Mouse (Mus musculus) lung, embryonic 15.5 days (tissue): Measurements from ENCODE around the gene Nr2f1. TPM values are rescaled to one million over a fixed set of nuclear protein-coding genes. Genes with fewer than 3 reads are reported as not detected.
"Not testable (repeated sequence)": the region's sequence is repeated elsewhere in the genome, so short reads cannot be mapped to it uniquely, and the experiment has no call there.

Experiments used
- ATAC-seq: fragments of 200-750 bp; cut with Nextera tagmentation; 2 replicates; pipeline ENCODE4 v1.8.0; 2017; ENCODE audit warnings: moderate number of reproducible peaks, borderline replicate concordance; ENCODE audit not compliant: low FRiP score, low TSS enrichment; ENCODE audit errors: extremely low read depth
- H3K27ac ChIP-seq: fragments of 300-500 bp; sonication (generic); 2 replicates; pipeline ENCODE4 v1.5.1; 2015; ENCODE audit warnings: moderate library complexity, mild to moderate bottlenecking, inconsistent platforms
- H3K27me3 ChIP-seq: fragments of 300-500 bp; sonication (generic); 2 replicates; pipeline ENCODE4 v1.6.1; 2015; ENCODE audit warnings: inconsistent platforms
- H3K36me3 ChIP-seq: fragments of 300-500 bp; sonication (generic); 2 replicates; pipeline ENCODE4 v1.6.1; 2015; ENCODE audit warnings: inconsistent platforms
- H3K4me1 ChIP-seq: fragments of 300-500 bp; sonication (generic); 2 replicates; pipeline ENCODE4 v1.6.1; 2015; ENCODE audit warnings: inconsistent platforms
- H3K4me2 ChIP-seq: fragments of 300-500 bp; sonication (generic); 2 replicates; pipeline ENCODE4 v1.6.1; 2015; ENCODE audit warnings: inconsistent platforms, mild to moderate bottlenecking, moderate library complexity
- H3K4me3 ChIP-seq: fragments of 300-500 bp; sonication (generic); 2 replicates; pipeline ENCODE4 v1.5.1; 2015; ENCODE audit warnings: mild to moderate bottlenecking, inconsistent platforms
- H3K9ac ChIP-seq: fragments of 300-500 bp; sonication (generic); 2 replicates; pipeline ENCODE4 v1.6.1; 2015; ENCODE audit warnings: inconsistent platforms
- H3K9me3 ChIP-seq: fragments of 300-500 bp; sonication (generic); 2 replicates; pipeline ENCODE4 v1.6.1; 2016; ENCODE audit warnings: inconsistent platforms
- WGBS: fragments of 180-500 bp; shearing (Covaris S2); methylation state at CpG from one replicate; pipeline ENCODE4 v1.1.7; 2015; 5-methylcytosine and 5-hydroxymethylcytosine counted together
- polyA plus RNA-seq: library from polyadenylated mRNA; unstranded; fragments of >200 nt; fragmentation: Nextera tagmentation; extraction: Ambion mirVana; gene quantifications from 2 replicates; pipeline ENCODE4 v1.2.1, GENCODE M21; 2015

The Nr2f1 gene
- polyA plus RNA-seq, result 4.9 and 5.7 TPM in 2 replicates

DNA sequence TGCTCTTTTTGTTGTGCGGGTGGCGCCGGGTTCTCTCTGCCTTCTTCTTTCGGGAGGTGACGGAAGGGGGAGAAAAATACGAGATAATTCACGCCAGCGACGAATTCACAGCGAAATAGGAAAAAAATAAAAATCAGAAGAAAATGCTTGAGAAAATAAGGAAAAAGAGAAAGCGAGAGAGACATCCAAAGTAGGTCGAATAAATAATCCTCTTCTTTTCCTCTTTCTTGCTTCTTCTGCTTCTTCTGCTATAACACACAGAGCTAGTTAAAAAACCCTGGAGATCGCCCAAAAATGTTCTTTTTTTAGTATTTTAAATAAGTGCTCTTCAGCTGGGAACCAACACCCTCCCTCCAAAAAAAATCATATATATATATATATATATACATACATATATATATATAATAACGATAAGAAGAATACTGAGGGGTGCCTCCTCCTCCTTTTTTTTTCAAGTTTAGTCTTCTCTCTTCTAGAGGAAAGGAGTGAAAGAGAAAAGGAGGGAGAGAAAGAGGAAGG lies at the start of gene Nr2f1:
Nr2f1 (minus strand) TSS at position 116 of the 519 bp plus-strand sequence.
- H3K9ac ChIP-seq, result peak within 1 kb of the TSS; percentile 76
- ATAC-seq, result no peak
- H3K36me3 ChIP-seq, result no peaks in the 10 kb centered on the region
- H3K4me2 ChIP-seq, result peak within 1 kb of the TSS; percentile 88
- 0% methylated on average over 14 of the region's 14 CpGs for WGBS
- no peaks in the 10 kb centered on the region for H3K9me3 ChIP-seq
- peaks cover 16% of the 10 kb centered on the region for H3K4me1 ChIP-seq
- H3K27ac ChIP-seq, result peak within 1 kb of the TSS; percentile 88
- H3K4me3 ChIP-seq, result peak within 1 kb of the TSS; percentile 70
- H3K27me3 ChIP-seq, result peaks cover 35% of the 10 kb centered on the region

DNA sequence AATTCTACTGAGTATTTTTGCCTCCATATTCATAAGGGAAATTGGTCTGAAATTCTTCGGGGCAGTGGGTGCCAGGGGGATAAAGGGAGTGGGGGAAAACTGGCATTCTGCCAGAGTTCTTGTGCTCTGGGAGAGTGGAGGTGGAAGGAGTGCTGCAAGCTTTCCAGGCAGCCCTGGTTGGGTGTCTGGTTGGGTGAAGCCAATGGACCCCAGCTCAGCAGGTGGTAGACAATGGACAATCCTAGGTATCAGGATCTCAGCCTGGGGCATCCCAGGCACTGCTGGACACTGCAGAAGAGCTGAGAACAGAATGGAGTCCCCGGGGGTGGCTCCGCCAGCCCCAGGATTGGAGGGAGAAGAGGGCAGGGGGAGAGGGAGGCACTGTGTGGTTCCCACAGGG lies 22.1 kb upstream of the Nr2f1 start:
- ATAC-seq, result peak; percentile 46; the same call in 1 of the 2 replicates
- WGBS, result 83% methylated on average over 3 of the region's 3 CpGs
- Histone ChIP-seq H3K36me3 (no peaks in the 10 kb centered on the region), H3K4me1 (no peaks in the 10 kb centered on the region), H3K9ac (no peak overlapping the region), H3K27ac (no peak overlapping the region), H3K4me2 (no peak overlapping the region), H3K27me3 (no peaks in the 10 kb centered on the region), H3K9me3 (no peaks in the 10 kb centered on the region), H3K4me3 (no peak overlapping the region)

DNA sequence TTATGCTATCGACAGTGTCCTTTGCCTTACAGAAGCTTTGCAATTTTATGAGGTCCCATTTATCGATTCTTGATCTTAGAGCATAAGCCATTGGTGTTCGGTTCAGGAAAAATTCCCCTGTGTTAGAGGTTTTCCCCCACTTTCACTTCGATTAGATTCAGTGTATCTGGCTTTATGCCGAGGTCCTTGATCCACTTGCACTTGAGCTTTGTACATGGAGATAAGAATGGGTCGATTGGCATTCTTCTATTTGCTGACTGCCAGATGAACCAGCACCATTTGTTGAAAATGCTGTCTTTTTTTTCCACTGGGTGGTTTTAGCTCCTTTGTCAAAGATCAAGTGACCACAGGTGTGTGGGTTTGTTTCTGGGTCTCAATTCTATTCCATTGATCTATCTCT lies 20.7 kb upstream of the Nr2f1 start:
- H3K27ac ChIP-seq, H3K4me3 ChIP-seq, H3K9ac ChIP-seq, H3K27me3 ChIP-seq, H3K9me3 ChIP-seq, ATAC-seq, H3K4me2 ChIP-seq, H3K36me3 ChIP-seq, H3K4me1 ChIP-seq: not testable (repeated sequence)
- 82% methylated on average over 6 of the region's 6 CpGs for WGBS

DNA sequence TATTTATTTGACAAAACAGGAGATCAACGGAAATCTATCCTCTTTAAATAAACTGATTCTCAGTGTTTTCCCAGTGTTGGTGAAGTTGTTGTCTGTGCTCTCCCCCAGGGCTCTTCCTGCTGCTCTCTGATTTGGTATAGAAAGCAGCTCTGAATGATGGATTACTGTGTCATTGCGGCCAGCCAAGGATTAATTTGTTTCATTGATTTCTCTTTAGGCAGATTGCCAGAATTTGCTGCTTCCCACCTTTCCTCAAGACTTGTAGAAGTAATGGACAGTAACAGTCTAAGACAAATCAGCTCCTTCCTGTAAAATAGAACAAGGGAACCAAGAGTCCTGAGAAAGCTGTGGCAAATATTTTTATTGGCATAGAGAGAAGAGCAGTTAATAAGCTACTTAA lies 15.7 kb upstream of the Nr2f1 start:
- Histone ChIP-seq H3K27ac (no peak overlapping the region), H3K9me3 (no peaks in the 10 kb centered on the region), H3K27me3 (peaks cover 31% of the 10 kb centered on the region), H3K9ac (no peak overlapping the region), H3K4me3 (no peak overlapping the region), H3K4me1 (no peaks in the 10 kb centered on the region), H3K36me3 (no peaks in the 10 kb centered on the region), H3K4me2 (no peak overlapping the region)
- ATAC-seq, result no peak
- 31% methylated on average over 2 of the region's 2 CpGs for WGBS

DNA sequence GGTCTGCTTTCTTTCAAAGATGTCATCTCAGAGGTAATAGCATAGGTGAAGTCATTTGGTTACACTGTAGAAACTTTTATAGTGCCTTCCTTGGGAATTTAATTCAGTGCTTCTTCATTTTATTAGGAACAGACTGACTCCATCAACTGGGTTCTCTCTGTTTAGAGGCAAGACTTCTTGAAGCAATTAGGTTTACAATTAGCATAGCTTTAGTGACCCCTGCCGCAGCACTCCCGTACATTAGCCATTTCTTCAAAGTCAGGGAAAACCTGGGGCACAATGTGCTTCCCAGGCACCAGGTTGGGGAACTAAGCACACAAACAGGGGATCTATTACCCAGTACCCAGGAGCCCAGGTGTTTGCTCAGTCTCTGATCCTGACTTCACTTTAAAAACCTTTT lies 13.6 kb upstream of the Nr2f1 start:
- Histone ChIP-seq H3K4me3 (no peak overlapping the region), H3K27me3 (peaks cover 51% of the 10 kb centered on the region), H3K27ac (no peak overlapping the region), H3K9ac (no peak overlapping the region), H3K36me3 (no peaks in the 10 kb centered on the region), H3K4me2 (no peak overlapping the region), H3K9me3 (no peaks in the 10 kb centered on the region), H3K4me1 (peaks cover 4% of the 10 kb centered on the region; the same call in 1 of the 2 replicates)
- ATAC-seq, result no peak
- WGBS, result 58% methylated on average over 2 of the region's 2 CpGs

DNA sequence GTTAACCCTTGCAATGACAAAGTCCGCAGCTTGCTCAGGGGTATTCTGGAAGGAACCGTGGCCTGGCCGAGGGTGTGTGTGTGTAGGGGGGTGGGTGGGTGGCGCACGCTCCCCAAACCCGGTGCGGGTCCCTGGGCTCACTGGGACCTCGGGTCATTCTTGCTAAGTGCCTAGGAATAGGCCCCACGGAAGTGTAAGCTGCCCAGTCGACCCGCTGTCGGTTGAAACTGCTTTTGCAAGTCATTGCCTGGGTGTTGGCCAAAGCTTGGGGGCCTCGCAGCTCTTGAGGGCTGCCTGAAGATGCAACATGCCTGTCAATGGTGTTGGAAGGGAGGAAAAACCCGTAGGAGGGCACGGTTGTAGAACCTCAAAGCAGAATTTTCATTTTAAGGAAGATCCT lies 12.6 kb upstream of the Nr2f1 start:
- H3K27me3 ChIP-seq, result peaks cover 60% of the 10 kb centered on the region

DNA sequence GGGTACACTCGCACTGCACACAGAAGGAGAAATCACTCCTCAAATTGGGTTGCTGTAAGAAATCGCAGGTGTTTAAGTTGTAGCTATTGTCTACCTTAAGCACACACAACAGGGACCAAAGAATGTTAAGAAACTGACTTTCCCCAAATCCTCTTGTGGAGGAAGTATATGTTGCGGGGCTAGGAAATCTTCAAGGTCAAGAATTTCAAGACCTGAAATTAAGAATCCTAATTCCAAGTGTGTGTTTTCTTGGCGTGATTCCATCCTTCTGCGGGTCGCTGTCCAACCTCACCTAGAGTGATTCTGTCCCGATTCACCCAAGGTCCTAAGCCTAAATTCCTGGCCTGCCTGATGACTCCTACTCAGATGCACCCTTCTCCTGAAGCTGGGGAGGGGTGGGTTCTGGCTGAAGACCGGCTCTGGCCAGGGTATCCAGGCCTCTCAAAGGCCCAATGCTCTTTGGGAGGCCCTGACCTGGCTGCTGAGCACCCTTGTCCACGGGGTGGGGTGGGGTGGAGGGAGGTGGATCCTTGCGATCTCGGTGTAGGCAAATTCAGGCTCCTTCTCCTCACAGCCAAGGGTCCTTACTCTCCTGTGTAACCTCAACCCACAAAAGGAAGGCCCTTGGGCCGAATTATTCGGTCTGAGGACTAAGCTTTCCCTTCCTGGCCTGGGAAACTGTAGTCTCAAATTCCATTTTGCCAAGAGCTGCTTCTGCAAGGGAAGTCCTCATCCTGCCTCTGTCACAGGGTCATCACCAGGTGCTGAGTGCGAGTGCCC lies 11.9 kb upstream of the Nr2f1 start:
- H3K36me3 ChIP-seq, result no peaks in the 10 kb centered on the region
- 46% methylated on average over 14 of the region's 14 CpGs for WGBS
- no peak overlapping the region for H3K4me3 ChIP-seq
- H3K4me1 ChIP-seq, result peaks cover 4% of the 10 kb centered on the region; the same call in 1 of the 2 replicates
- no peak for ATAC-seq
- H3K27me3 ChIP-seq, result peaks cover 63% of the 10 kb centered on the region
- no peak overlapping the region for H3K9ac ChIP-seq
- H3K4me2 ChIP-seq, result no peak overlapping the region
- H3K9me3 ChIP-seq, result no peaks in the 10 kb centered on the region
- H3K27ac ChIP-seq, result no peak overlapping the region

More for the DNA sequence above, 12.6 kb upstream of the Nr2f1 start:
- H3K4me1 ChIP-seq, result peaks cover 4% of the 10 kb centered on the region; the same call in 1 of the 2 replicates
- H3K4me3 ChIP-seq, result no peak overlapping the region
- no peak overlapping the region for H3K27ac ChIP-seq
- H3K36me3 ChIP-seq, result no peaks in the 10 kb centered on the region
- H3K9ac ChIP-seq, result no peak overlapping the region
- no peak for ATAC-seq
- H3K9me3 ChIP-seq, result no peaks in the 10 kb centered on the region
- WGBS, result 42% methylated on average over 15 of the region's 15 CpGs
- H3K4me2 ChIP-seq, result no peak overlapping the region

DNA sequence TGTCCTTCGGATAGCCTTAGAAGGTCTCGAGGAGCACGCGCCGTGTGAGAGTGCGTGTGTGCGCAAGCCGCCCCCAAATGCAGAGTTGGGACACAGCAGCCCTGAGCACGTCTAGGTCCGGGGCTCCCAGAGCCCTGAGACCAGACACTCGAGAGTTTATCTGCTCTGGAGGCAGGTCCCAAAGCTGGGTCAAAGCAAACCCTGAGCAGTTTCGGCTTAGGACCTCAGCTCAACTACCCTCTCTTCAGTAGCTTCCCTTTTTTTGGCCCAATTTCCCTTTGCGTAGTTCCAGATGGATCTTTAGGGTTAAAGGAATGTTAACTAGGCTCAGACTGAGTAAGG lies 11.2 kb upstream of the Nr2f1 start:
- no peak overlapping the region for H3K27ac ChIP-seq
- H3K27me3 ChIP-seq, result peaks cover 66% of the 10 kb centered on the region
- H3K9me3 ChIP-seq, result no peaks in the 10 kb centered on the region
- H3K4me2 ChIP-seq, result peak overlapping the region; percentile 64
- WGBS, result 19% methylated on average over 13 of the region's 13 CpGs
- H3K36me3 ChIP-seq, result no peaks in the 10 kb centered on the region
- H3K9ac ChIP-seq, result no peak overlapping the region
- 0 out of 2 replicates have a peak, but pooled peaks have one; percentile 25 for ATAC-seq
- peak overlapping the region; percentile 34 for H3K4me3 ChIP-seq
- H3K4me1 ChIP-seq, result peaks cover 4% of the 10 kb centered on the region; the same call in 1 of the 2 replicates

DNA sequence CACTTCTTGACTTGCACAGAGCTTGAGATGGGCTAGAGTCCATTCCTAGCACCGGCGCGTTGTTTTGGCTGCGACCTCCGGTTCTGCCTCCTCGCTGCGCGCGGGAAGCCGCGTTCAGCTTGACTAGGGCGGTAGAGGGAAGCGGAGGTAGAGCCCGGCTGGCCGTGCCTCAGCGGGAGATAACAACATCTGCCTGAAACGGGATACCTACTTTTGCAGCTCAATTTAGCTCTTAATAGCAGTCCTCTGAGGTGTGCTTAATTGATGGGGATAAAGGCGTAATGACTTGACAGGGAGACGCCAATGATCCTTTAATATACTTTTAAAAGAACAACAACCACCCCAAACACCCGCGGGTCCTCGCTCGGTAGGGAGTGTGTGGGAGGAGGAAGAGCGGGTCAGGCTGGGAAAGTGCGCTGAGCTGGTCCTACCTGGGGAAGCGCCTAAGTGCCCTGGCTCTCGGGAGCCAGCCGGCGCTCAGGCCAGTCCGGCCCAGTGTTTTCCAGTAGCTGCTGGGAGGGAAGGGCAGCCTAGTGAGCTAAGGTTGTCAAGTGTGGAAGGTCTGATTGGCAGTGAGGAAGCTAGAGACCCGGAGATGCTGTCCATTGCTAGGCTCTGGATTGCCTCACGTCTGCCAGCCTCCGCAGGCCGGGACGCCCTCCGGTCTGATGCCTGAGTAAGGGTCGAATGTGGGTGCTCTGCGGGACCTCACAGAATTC lies 10.6 kb upstream of the Nr2f1 start:
- WGBS, result 1% methylated on average over 38 of the region's 38 CpGs
- H3K4me1 ChIP-seq, result peaks cover 4% of the 10 kb centered on the region; the same call in 1 of the 2 replicates
- peak overlapping the region; percentile 64 for H3K4me2 ChIP-seq
- no peak overlapping the region for H3K27ac ChIP-seq
- H3K27me3 ChIP-seq, result peaks cover 71% of the 10 kb centered on the region
- peak overlapping the region; percentile 34 for H3K4me3 ChIP-seq
- H3K9me3 ChIP-seq, result no peaks in the 10 kb centered on the region
- peak; percentile 44; the same call in 1 of the 2 replicates for ATAC-seq
- H3K9ac ChIP-seq, result no peak overlapping the region
- H3K36me3 ChIP-seq, result no peaks in the 10 kb centered on the region

DNA sequence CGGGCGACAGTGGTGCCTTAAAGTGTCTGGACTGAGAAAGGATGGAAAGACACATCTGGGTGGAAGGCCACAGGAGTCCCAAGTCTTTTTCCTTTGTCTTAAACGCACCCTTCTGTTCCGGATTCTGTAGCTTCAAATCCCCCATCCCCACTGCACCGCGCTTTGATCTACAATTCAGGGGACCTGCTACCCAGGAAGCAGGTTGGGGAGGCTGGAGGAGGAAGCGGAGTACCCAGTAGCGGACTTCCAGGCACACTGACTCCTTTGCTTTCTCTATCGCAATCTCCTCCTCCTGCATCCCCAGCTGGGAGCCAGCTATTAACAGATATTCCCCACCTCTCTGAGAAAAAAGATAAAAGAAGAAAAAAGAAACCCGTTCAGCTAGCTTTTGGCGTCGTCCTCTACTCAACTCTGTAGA lies 10.1 kb upstream of the Nr2f1 start:
- H3K4me1 ChIP-seq, result peaks cover 4% of the 10 kb centered on the region; the same call in 1 of the 2 replicates
- H3K4me2 ChIP-seq, result peak overlapping the region; percentile 64
- peaks cover 72% of the 10 kb centered on the region for H3K27me3 ChIP-seq
- peak overlapping the region; percentile 34 for H3K4me3 ChIP-seq
- 7% methylated on average over 12 of the region's 12 CpGs for WGBS
- H3K9ac ChIP-seq, result no peak overlapping the region
- H3K27ac ChIP-seq, result no peak overlapping the region
- ATAC-seq, result no peak
- H3K36me3 ChIP-seq, result no peaks in the 10 kb centered on the region
- H3K9me3 ChIP-seq, result no peaks in the 10 kb centered on the region

DNA sequence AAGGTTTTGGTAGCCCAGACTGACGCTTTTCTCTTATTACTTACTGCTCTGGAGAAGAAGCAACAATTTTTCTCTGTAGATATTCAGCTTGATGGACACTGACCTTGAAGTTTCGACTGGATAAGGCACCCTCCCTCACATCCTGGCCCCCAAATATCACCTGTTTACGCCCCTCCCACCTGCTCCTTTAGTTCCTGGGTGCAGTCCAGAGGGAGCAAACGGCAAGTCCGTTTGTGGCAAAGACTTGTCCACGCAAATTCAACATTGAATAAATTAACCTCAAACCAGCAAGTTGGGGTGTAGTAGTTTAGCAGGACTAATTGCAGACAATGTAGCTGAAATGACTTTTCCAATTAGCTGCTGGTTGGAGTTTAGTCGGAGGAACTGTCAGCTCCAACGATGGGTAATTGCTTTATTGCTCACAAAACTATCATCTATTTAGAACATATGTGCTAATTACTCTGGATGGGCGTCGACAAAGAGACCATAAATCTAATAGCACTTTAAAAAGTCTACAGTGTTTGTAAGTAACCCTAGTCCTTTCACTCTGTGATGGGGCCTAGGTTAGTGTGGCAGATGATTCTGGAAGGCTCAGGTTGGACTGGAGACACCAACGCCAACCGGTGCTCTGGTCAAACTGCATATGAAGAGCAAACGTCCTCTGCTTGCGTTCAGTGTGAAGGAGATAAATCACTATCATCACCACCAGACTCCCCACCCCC lies 9.3 kb upstream of the Nr2f1 start:
- no peak overlapping the region for H3K27ac ChIP-seq
- no peak for ATAC-seq
- no peak overlapping the region for H3K9ac ChIP-seq
- H3K9me3 ChIP-seq, result no peaks in the 10 kb centered on the region
- H3K4me3 ChIP-seq, result no peak overlapping the region
- H3K27me3 ChIP-seq, result peaks cover 72% of the 10 kb centered on the region
- peaks cover 4% of the 10 kb centered on the region; the same call in 1 of the 2 replicates for H3K4me1 ChIP-seq
- 47% methylated on average over 14 of the region's 14 CpGs for WGBS
- H3K4me2 ChIP-seq, result no peak overlapping the region
- H3K36me3 ChIP-seq, result no peaks in the 10 kb centered on the region
